Mouse (Mus musculus) 416B (cell line): Measurements from ENCODE around the gene Col9a1.

Experiments used
- DNase-seq: peaks from one replicate; pipeline ENCODE4 v3.0.0; 2011; ENCODE audit warnings: low read depth

The Col9a1 gene

DNA sequence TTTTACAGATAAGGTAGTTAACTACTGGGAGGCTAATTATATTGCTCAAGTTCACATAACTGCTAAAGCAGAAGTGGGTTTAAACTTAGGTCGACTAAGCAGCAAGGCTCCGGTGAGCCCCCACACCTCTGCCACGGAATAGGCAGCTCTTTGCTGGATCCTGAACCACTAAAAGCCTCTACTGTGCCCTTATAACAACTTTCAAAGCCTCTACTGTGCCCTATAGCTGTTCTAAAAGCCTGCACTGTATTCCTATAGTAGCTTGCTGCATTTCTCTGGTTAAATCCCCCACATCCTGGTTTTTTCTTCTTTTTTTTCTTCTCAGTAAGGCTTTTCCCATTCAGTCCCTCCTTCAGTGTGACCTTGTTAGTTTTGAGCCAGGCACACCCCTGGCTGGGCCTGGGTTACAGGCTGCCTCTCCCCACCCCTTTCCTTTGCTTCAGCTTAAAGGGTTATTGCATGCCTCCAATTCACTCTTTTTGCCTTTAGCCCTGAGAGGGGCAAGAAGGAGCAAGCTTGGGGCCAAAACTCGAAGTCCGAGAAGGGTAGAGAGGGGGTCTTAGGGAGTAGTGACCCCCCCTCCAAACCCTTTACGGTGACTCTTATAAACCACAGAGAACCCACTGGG is at the start of gene Col9a1:
Col9a1 (plus strand) TSS at position 387 of the 628 bp plus-strand sequence.
- DNase-seq, result no peak

DNA sequence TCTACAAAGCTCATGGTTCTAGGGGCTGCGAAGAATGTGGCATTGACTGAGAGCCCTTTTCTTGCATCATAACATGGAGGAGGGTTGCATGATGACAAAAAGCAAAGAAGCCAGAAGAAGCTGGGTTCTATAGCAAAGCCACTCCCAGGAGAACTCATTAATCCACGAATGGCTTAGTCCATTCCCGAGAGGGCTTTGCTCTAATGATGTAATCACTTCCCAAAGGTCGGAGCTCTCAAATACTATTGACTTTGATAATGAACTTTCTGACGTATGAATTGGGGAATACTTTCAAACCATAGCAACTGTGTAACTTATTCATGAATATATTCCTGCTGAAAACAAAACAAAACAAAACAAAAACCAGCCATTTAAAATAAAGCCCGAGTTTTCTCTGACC is 49.5 kb upstream of the Col9a1 start:
- no peak for DNase-seq

GRCm38 (mm10) chr1:24133853-24134252 is 43.6 kb upstream of the Col9a1 start:
- no peak for DNase-seq

GRCm38 (mm10) chr1:24134792-24135191 is 42.6 kb upstream of the Col9a1 start:
- DNase-seq, result peak; percentile 51

DNA sequence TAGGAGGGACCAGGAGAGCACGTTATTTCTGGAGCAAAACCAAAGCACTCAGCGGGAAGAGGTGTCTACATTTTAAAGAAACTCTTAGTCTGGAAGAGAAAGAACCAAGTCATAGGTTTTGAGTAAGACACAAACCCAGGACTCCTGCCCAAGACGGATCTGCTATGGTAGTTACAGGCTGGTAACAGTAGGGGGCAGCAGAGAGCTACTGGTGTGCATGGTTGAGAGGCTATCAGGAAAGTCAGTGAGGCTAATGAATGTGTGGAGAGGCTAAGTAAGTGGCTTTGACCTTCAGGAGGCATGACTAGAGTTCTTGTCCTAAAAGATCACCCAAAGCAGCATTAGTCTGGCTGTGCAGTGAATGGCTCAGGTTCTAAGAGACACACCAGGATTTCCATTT is 40.3 kb upstream of the Col9a1 start:
- peak; percentile 58 for DNase-seq

- DNase-seq, result no peak
Measured at GRCm38 (mm10) chr1:24140555-24140954, 36.9 kb upstream of the Col9a1 start.

GRCm38 (mm10) chr1:24143504-24143903 is 33.9 kb upstream of the Col9a1 start:
- no peak for DNase-seq

GRCm38 (mm10) chr1:24157751-24158150 is 19.7 kb upstream of the Col9a1 start:
- no peak for DNase-seq

DNA sequence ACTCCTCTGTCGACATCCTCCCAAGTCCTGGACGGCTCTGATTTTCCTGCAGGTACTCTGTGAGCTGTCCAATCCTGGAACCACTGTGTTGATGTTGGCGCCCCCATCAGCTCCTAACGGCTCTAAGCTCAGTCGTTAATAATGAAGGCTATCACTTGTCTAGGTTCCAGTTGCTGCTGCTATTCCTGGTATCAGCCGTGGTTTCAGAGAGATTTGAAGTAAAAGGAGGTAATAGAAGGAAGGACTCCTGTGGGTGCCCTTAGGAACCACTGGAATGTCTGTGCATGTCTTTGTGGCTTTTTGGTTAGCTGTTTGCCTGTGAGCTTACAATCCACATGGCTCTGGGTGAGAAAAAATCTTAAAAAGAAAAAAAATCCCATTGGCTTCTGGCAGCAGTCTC is 8.0 kb upstream of the Col9a1 start:
- DNase-seq, result no peak

DNA sequence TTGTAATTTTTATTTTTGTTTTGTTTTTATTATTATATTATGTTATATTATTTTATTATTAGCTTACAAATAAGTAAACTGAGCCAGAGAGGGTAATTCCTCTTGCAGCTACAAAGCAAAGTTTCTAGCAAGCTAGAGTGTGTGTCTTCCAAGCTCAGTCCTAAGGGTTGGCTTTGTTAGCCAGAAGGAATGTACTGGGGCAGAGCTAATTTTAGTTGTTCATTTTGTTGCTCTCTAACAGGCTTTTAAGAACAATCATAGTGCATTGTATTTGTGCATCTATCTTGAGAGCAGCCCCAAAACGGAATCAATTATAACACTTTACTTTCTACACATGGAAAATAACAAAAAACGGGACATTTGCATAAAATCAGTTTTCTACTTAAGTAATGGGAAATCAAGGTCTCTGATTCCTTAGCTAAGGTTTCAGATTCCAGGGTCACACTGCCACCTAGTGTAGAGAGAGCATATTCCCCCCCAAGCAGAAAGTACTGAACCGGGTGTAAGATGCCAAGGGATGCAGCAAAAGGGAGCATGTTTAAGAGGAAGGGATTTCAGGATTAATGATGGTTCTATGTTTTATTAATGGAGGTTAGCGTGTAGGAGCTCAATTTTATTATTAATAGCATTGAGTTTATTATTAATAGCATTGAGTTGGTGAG is 6.1 kb upstream of the Col9a1 start:
- DNase-seq, result peak; percentile 59

DNA sequence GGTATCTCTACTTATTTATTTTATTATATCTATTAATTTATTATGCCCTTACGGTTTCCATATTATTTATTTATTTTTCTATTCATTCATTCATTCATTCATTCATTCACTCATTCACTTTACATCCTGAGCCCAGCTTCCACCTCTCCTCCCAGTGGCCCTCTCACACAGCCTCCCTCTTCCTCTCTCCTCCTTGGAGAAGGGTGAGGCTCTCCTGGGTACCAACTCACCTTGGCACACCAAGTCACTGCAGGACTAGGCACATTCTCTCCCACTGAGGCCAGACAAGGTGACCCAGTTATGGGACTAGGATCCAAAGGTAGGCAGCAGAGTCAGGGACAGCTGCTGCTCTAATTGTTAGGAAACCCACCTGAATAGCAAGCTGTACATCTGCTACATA is 5.5 kb upstream of the Col9a1 start:
- DNase-seq, result no peak

GRCm38 (mm10) chr1:24172656-24173055 is 4.8 kb upstream of the Col9a1 start:
- DNase-seq, result no peak

DNA sequence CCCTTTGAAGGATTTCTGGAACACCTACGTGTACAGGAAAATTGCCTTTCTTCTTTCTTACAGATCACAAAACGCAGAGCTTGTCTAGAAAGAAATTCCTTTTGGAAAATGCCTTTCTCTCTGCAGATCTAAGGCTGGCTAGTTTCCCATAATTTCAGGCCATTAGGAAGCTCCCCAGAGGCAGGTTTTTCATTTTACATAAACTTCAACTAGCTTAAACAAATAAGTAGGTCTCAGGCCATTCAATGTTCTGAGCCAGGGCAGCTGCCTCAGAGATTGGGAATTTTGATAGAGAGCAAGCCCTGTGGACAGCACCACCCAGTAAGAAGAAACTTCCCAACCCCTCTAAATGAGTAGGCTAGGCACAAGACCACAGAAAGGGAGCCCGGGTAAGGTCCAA is 1.6 kb upstream of the Col9a1 start:
- DNase-seq, result no peak

GRCm38 (mm10) chr1:24179856-24180255 is 2.4 kb downstream of the Col9a1 start:
- DNase-seq, result peak; percentile 9

DNA sequence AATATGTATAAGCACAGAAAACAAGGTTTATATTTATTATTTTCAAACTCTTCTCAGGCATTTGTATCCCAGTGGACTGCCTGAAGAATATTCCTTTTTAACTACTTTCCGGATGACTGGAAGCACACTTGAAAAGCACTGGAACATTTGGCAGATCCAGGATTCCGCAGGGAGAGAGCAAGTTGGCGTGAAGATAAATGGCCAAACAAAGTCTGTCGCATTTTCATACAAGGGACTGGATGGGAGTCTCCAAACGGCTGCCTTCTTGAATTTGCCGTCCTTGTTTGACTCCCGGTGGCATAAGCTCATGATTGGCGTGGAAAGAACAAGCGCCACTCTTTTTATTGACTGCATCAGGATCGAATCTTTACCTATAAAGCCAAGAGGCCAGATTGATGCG is 7.6 kb downstream of the Col9a1 start:
- DNase-seq, result no peak

GRCm38 (mm10) chr1:24186964-24187363 is 9.6 kb downstream of the Col9a1 start:
- no peak for DNase-seq

- no peak for DNase-seq
Measured at GRCm38 (mm10) chr1:24191668-24192067, 14.3 kb downstream of the Col9a1 start.

- DNase-seq, result no peak
Measured at GRCm38 (mm10) chr1:24194111-24194510, 16.7 kb downstream of the Col9a1 start.

GRCm38 (mm10) chr1:24195070-24195840 is 17.8 kb downstream of the Col9a1 start:
- DNase-seq, result no peak

- no peak for DNase-seq
Measured at GRCm38 (mm10) chr1:24195951-24196517, 18.6 kb downstream of the Col9a1 start.

DNA sequence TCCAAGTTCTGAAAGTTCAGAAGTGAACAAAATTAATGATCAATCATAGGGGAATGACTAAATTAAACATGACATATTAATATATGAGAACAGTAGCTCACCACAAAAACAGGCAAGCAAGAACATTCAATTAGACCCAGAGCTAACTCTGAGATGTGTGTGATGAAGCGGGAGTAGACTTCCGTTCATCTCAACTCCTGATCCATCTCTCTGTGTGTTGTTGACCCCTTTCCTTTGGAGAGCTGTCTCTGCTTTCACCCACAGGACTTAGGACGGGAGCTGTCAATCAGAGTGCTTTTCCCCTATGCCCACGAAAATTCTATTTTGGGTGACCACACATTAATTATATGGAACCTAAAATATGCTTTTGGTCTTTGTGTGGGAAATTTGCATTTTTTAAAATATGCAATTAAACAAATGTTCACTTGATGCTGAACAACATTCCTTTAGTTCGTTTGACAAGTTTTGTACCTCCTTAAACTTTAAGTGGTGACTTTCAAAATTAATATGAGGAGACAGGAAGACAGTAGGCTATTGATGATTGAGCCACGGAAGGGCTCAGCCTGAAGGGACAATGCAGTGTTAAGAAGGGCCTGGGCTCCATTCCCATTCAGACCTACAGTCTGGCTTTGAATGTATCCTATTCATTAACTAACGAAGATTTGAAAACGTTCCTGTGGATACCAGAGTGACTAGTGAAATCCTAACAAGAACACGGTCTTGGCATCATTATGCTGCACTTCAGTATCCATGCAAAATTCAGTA is 34.4 kb downstream of the Col9a1 start:
- no peak for DNase-seq

- DNase-seq, result no peak
Measured at GRCm38 (mm10) chr1:24219041-24219440, 41.6 kb downstream of the Col9a1 start.
